Mouse (Mus musculus) cerebellum, adult 2 months (tissue): ENCODE measurements around the gene S100b.

Experiments used
- CTCF ChIP-seq: fragments of 200-500 bp; IDR thresholded peaks from 2 replicates; pipeline ENCODE4 v1.5.1; 2011; ENCODE audit warnings: low read depth, mild to moderate bottlenecking, control low read depth, low read length, moderate library complexity, borderline replicate concordance; ENCODE audit not compliant: insufficient read depth
- POLR2A ChIP-seq: fragments of 200-500 bp; IDR thresholded peaks from 2 replicates; pipeline ENCODE4 v1.6.1; 2011; ENCODE audit warnings: low read length, control low read depth, borderline replicate concordance; ENCODE audit not compliant: insufficient read depth

GRCm38 (mm10) chr10:76253079-76253478 is 574 bp upstream of the S100b start:
- TF ChIP-seq POLR2A (no peak), CTCF (no peak)
